Mouse (Mus musculus): ENCODE measurements around the gene Golph3.

Golph3 gene

GRCm38 (mm10) chr15:12321091-12321787 lies at the start of gene Golph3:
Golph3 (plus strand) TSS chr15:12321450.
- DNase-seq (ENCODE audit: extremely low read depth, low read depth, low spot score), result no peak

DNA sequence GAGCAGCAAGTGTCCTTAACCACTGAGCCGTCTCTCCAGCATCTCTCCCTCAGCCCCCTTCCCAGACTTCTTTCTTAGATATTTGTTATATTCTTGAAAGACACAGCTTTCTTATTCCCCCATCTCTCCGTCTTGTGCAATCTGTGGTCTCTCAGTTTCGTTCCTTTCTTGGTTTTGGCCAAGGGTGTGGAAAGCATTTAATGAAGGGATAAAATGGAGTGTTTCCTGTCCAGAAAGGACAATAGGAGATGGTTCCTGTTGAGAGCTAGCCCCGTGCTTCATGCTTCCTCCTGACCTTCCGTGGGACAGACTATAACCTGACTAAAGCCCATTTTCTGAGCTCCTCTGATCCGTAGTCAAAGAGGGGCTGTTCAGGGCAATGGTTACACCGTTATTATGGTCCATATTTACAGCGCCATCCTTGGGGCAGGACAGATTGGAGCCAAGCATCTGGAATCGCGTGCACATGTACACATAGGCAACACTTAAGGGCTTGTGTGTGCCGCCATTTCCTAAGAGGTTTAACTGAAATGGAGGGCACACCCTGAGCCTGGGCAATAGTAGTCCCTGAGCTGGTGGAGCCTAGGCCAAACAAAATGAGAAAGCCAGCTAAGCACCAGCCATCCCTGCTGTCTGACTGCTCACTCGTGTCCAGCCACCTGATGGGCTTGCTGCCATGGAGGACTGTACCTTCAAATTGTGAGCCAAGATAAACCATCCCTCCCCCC lies 47.8 kb upstream of the Golph3 start:
- no peak for DNase-seq (ENCODE audit: extremely low read depth, low read depth, low spot score)

GRCm38 (mm10) chr15:12274053-12274769 lies 47.0 kb upstream of the Golph3 start:
- DNase-seq (ENCODE audit: extremely low read depth, low read depth, low spot score), result no peak

GRCm38 (mm10) chr15:12275091-12275623 lies 46.1 kb upstream of the Golph3 start:
- no peak for DNase-seq (ENCODE audit: extremely low read depth, low read depth, low spot score)

DNA sequence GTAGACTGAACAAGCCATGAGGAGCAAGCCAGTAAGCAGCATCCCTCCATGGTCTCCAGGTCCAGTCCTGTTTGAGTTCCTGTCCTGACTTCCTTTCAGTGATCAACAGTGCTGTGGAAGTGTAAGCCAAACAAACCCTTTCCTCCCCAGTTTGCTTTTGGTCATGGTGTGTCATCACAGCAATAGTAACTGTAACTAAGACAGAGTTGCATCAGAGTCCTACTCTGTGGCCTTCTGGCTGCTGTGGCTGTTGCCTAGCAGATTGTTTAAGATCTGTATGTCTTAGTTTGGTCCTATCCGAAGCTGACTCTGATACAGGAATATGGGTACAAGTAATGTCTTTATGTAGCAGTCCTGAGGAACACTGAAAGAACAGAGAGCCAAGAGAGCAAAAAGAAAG lies 41.4 kb upstream of the Golph3 start:
- no peak for DNase-seq (ENCODE audit: extremely low read depth, low read depth, low spot score)

GRCm38 (mm10) chr15:12284794-12285534 lies 36.3 kb upstream of the Golph3 start:
- DNase-seq (ENCODE audit: extremely low read depth, low read depth, low spot score), result peak; percentile 83

DNA sequence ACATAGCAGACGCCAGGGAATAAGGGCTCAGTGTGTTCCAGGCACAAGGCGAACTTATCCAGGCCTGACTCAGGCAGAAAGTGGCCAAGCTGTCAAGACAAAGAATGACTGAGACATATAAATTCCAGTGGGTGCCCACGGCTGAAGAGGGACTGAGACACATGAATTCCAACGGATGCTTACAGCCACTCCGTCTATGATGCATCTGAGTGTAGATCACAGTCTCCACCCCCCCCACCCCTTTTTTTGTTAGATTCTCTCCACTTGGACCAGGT lies 35.8 kb upstream of the Golph3 start:
- DNase-seq (ENCODE audit: extremely low read depth, low read depth, low spot score), result no peak

DNA sequence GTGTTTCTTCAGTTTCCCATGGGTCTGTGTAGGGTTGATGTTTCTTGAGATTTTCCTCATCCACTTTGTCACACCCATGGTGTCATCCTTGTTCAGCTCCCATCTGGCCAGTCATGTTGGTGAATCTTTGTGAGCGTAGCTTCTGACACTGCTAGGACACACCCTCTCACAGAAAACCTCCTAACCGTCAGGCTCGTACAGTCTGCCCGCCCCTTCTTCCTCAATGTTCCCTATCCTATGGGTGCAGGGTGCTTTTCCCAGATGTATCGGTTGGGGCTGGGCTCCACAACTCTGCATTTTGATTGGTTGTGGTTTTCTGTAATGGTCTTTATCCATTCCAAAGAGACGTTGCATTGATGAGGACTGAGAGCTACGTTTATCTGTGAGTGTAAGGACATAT lies 30.9 kb upstream of the Golph3 start:
- DNase-seq (ENCODE audit: extremely low read depth, low read depth, low spot score), result no peak

DNA sequence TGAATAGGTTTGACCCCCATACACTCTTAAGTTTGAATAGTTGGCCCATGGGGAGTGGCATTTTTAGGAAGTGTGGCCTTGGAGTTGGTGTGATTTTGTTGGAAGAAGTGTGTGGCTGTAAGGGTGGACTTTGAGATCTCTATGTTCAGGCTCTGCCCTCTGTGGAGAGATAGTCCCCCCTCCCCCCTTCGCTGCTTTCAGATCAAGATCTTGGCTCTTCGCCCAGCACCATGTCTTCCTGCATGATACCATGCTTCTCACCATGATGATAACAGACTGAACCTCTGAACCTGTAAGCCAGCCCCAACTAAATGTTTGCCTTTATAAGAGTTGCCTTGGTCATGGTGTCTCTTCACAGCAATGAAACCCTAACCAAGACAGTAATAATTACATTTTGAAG lies 29.5 kb upstream of the Golph3 start:
- DNase-seq (ENCODE audit: extremely low read depth, low read depth, low spot score), result no peak

DNA sequence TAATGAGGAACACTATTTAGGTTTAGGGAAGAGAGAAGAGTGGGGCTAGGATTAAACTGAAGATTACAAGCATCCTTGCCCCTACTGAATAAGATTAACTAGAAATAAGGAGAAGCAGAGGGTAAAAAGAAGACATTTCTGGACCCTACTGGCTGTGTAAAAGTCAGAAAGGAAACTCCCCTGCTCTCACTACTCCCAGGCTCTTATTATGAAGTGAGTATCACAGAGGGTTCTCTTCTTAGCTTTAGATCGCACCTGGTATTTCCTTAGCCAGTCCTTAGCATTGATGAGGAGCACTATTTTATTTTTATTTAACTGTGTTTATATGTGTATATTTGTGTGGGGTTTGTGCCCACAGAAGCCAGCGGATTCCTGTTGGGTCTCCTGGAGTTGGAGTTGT lies 25.0 kb upstream of the Golph3 start:
- no peak for DNase-seq (ENCODE audit: extremely low read depth, low read depth, low spot score)

DNA sequence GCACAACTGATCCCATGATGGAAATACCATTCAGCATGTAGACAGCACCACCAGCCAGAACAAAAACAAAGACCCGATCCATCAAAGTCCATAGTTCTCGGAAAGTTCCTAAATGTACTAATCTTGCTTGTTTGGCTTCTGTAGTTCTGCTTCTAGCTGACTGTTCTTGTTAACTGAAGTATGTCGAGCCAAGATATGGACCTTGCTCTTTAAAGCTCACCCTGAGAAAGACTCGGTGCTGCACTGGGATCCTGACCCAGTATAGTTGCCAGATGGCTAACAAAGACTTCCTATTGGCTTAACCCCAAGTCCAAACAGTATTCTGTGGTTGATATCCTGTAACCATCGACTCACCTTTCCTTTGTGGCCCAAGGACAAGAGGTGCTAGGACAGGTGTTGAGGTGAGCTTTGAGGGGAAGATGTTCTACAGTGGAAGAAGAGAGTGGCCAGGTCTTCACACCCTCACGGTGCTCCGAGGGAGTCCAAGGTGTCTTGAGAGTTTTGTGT lies 23.0 kb upstream of the Golph3 start:
- DNase-seq (ENCODE audit: extremely low read depth, low read depth, low spot score), result no peak

DNA sequence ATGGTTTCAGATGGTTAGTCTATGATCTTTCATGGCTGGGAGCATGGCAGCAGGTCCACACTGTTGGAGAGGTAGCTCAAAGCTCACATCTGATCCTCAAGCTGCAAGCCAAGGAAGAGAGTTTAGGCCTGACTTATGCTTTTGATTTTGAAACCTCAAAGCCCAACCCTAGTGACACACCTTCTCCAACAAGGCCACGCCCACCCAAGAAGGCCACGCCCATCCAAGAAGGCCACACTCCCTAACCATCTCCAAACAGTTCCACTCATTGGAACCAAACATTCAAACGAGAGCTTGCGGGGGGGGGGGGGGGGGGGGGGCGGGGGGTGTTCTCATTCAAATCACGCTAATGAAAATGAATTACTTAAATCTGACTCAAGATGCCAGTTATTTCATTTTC lies 19.5 kb upstream of the Golph3 start:
- DNase-seq (ENCODE audit: extremely low read depth, low read depth, low spot score), result no peak

DNA sequence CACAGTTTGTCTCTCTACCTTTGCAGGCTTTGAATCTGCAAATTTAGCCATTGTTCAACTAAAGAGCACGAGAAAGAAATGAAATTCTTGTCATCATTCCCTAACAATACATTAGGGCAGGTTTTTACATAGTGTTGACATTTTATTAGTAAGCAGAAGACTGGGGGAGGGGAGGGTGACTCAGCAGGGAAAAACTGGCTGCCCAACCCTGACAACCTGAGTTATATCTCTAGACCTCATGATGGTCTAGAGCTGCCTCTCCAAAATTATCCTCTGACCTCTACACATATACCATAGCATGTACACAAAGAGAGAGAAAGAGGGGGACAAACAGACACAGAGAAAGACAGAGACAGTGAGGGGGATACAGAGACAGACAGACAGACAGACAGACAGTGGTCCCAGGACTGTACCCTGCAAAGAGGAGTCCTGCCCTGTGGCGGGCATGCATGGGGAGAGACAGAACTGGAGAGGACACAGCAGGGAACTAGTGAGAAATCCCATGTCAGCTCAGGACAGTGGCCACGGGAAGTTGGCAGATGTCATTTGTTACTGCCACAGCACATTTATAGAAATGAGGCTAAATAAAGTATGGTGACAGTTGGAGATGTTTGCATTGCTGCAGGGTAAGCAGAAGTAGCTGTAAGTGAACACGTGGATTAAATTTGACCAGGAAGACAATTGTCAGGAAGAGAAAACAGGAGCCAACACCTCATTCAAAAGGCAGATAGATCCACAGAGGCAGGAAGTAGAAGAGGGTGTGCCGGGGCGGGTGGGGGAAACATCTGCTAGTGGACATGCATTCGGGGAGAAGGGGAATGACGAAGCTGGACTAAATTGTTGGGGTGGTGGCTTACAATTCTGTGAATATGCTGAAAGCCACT lies 14.8 kb upstream of the Golph3 start:
- no peak for DNase-seq (ENCODE audit: extremely low read depth, low read depth, low spot score)

DNA sequence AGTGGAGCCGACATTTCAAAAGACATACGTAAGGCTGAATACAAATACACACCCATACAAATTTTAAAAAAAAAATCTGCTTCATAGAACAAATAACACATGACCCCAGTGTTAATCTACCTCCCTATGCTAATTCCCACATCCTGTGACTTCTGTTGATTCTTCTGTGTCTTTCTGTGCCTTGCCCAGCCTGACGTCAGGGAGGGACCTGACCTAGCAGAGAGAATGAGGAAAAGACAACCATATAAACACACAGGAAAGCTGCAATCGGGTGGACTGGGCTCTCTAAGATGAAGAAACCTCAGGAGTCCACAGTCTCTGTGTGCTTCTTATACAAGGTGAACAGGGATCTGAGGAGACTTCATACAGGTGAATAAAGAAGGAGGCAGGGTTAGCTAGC lies 14.1 kb upstream of the Golph3 start:
- no peak for DNase-seq (ENCODE audit: extremely low read depth, low read depth, low spot score)

GRCm38 (mm10) chr15:12308539-12308938 lies 12.7 kb upstream of the Golph3 start:
- no peak for DNase-seq (ENCODE audit: extremely low read depth, low read depth, low spot score)

GRCm38 (mm10) chr15:12310676-12311075 lies 10.6 kb upstream of the Golph3 start:
- no peak for DNase-seq (ENCODE audit: extremely low read depth, low read depth, low spot score)

- DNase-seq (ENCODE audit: extremely low read depth, low read depth, low spot score), result no peak
Observed at GRCm38 (mm10) chr15:12311465-12311864, 9.8 kb upstream of the Golph3 start.

DNA sequence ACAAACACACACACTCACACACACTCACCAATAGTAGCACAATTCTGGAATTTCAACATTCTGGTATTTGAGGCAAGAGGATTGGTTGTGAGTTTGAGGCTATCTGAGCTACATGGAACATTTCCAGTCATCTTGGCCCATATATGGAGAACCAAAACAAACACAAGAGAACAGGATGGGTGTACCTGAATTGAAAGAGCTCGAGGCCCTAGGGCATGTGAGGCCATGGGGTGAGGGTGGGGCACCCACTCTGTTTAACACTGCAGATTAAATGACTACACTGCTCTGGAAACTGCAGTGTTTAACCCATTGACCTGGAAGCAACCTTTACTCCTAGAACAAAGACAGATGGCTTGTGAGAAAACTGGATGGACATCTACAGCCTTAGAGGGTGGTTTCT lies 8.0 kb upstream of the Golph3 start:
- DNase-seq (ENCODE audit: extremely low read depth, low read depth, low spot score), result no peak

DNA sequence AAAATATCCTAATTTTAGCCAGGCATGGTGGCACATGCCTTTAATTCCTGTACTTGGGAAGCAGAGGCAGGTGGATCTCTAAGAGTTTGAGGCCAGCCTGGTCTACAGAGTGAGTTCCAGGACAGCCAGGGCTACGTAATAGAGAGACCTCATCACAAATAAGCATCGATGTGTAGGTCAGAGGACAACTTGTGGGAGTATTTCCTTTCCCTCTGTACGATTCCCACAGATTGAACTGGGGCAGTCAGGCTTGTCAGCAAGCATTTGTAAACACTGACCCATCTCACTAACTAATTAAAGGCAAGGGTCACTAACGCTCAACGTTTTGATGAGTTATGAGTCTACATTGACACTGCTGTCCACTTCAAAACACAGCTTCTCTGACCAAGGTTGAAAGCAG lies 6.7 kb upstream of the Golph3 start:
- no peak for DNase-seq (ENCODE audit: extremely low read depth, low read depth, low spot score)

GRCm38 (mm10) chr15:12315996-12316395 lies 5.3 kb upstream of the Golph3 start:
- DNase-seq (ENCODE audit: extremely low read depth, low read depth, low spot score), result no peak

All from fat pad, adult 2 months (tissue).